Mouse (Mus musculus) ES-E14 (cell line): ENCODE results near the gene Zscan2. TPM values are rescaled to one million over a fixed set of nuclear protein-coding genes. Genes with fewer than 3 reads are reported as not detected.

Experiments used
- DNase-seq: peaks from one replicate; pipeline ENCODE4 v3.0.0-alpha.2; 2013; ENCODE audit warnings: low read depth, low spot score
- H3K27ac ChIP-seq: 2 replicates; pipeline ENCODE4 v1.5.1; 2012; ENCODE audit warnings: low read depth, mild to moderate bottlenecking, low read length, moderate library complexity, mixed read lengths; ENCODE audit not compliant: poor library complexity, insufficient read depth, severe bottlenecking
- H3K36me3 ChIP-seq: 2 replicates; pipeline ENCODE4 v1.6.1; 2012; ENCODE audit warnings: mild to moderate bottlenecking, low read length, moderate library complexity, mixed read lengths; ENCODE audit not compliant: control insufficient read depth, poor library complexity, insufficient read depth, severe bottlenecking
- H3K4me1 ChIP-seq, 2 experiments: fragments of 150-350 bp in 1 of 2; sonication (generic) in 1 of 2; 2 replicates each; pipeline ENCODE4 v1.6.1; 2012; ENCODE audit warnings: low read length in 2 of 2, mild to moderate bottlenecking in 1 of 2, mixed read lengths in 1 of 2; ENCODE audit not compliant: control insufficient read depth in 2 of 2, insufficient read depth in 2 of 2, poor library complexity in 1 of 2
- H3K4me3 ChIP-seq, 2 experiments: fragments of 150-350 bp in 1 of 2; sonication (generic) in 1 of 2; 2 replicates each; pipeline ENCODE4 v1.5.1; 2012; ENCODE audit warnings: low read length in 2 of 2, low read depth in 1 of 2, mild to moderate bottlenecking in 1 of 2, mixed read lengths in 1 of 2; ENCODE audit not compliant: insufficient read depth in 1 of 2, poor library complexity in 1 of 2, severe bottlenecking in 1 of 2
- H3K9ac ChIP-seq: 2 replicates; pipeline ENCODE4 v1.6.1; 2012; ENCODE audit warnings: low read depth, mild to moderate bottlenecking, low read length, mixed read lengths; ENCODE audit not compliant: poor library complexity, insufficient read depth, severe bottlenecking
- H3K9me3 ChIP-seq: fragments of 150-350 bp; sonication (generic); 2 replicates; pipeline ENCODE4 v1.6.1; 2012; ENCODE audit warnings: low read depth, mild to moderate bottlenecking, low read length; ENCODE audit not compliant: control insufficient read depth, insufficient read depth
- CHD2 ChIP-seq: IDR thresholded peaks from 2 replicates; pipeline ENCODE4 v1.6.1; 2014; ENCODE audit warnings: mild to moderate bottlenecking, low read depth, low read length, inconsistent platforms
- HCFC1 ChIP-seq: IDR thresholded peaks from 2 replicates; pipeline ENCODE4 v1.6.1; 2012; ENCODE audit warnings: low read length, inconsistent platforms, borderline replicate concordance; ENCODE audit not compliant: insufficient read depth
- MAFK ChIP-seq: IDR thresholded peaks from 2 replicates; pipeline ENCODE4 v1.6.1; 2014; ENCODE audit warnings: mild to moderate bottlenecking, low read depth, low read length, inconsistent platforms; ENCODE audit not compliant: insufficient read depth
- ZC3H11A ChIP-seq: IDR thresholded peaks from 2 replicates; pipeline ENCODE4 v1.6.1; 2012; ENCODE audit warnings: low read depth, mild to moderate bottlenecking, inconsistent platforms, low read length, borderline replicate concordance
- ZNF384 ChIP-seq: IDR thresholded peaks from 2 replicates; pipeline ENCODE4 v1.6.1; 2012; ENCODE audit warnings: low read depth, low read length, inconsistent platforms
- in situ Hi-C, 2 experiments: fragments of 600-800 bp; cut with MboI; formaldehyde crosslinking; loops; one replicate each; pipeline ENCODE4 v1.15.1; 2025; ENCODE audit warnings: low sequenced_read_pairs in 2 of 2, inconsistent platforms in 1 of 2; ENCODE audit not compliant: unreplicated experiment in 2 of 2
- total RNA-seq: library from RNA; depleted of rRNA; stranded (reverse); fragments of 300-350 nt; gene quantifications from 2 replicates; pipeline ENCODE4 v1.2.3, GENCODE M21; 2012

The Zscan2 gene
- total RNA-seq, 1 experiment = 2.4 TPM

DNA sequence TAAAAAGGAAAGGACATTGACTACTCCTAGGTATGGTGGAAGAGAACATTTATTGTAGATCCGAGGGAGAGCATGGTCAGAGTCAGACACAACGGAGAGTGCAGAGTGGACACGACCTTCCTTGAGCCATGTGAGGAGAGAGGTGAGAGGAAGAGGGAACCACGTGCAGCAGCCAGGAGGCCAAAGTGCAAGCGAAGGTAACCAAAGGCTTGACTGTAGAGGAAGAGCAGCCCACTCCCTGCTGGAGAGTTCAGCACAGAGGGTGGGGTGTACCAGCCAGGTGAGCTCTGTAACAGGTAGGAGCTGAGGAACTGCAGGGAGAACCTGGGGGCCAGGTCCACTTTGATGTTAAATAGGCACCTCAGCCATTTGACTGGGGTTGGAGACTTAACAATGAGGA, 18.6 kb upstream of the Zscan2 start:
- no peak for TF ChIP-seq HCFC1
- in situ Hi-C loops = loop anchor here in 1 of 2 experiments (10.0 kb wide), 1 partner anchor 107 kb away; no protein-coding TSS in a partner anchor
- no peak for DNase-seq
- Histone ChIP-seq H3K9ac (no peak overlapping the region), H3K9me3 (no peaks in the 10 kb centered on the region), H3K36me3 (no peaks in the 10 kb centered on the region), H3K4me1 (peaks cover 16 to 17% of the 10 kb centered on the region in 2 experiments; a peak in 3 of 4 replicates), H3K4me3 (no peak overlapping the region), H3K27ac (no peak overlapping the region)

DNA sequence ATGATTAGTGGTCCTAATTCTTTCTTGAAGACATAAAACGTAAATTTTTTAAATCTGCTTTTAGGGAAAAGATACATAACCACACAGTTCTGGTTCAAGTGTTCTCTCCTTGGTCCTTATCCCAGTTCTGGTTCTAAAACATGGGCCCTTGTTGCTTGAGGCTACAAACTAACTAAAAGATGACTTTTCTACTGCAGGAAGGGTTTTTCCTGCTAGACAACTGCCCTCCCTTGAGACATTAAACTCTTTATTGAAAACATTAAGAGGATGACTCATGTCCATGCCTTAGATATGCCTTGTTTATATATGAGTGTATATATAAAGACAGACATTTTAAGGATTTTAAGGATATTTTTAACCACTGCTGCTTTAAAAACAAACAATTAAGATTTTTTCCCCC, 17.5 kb upstream of the Zscan2 start:
- H3K4me3 ChIP-seq = no peak overlapping the region
- H3K36me3 ChIP-seq = no peaks in the 10 kb centered on the region
- H3K4me1 ChIP-seq = peaks cover 12 to 13% of the 10 kb centered on the region in 2 experiments; a peak in 3 of 4 replicates
- no peak overlapping the region for H3K9ac ChIP-seq
- in situ Hi-C loops = loop anchor here in 1 of 2 experiments (10.0 kb wide), 1 partner anchor 108 kb away; no protein-coding TSS in a partner anchor
- no peak overlapping the region; the same call in 1 of the 2 replicates for H3K27ac ChIP-seq
- no peaks in the 10 kb centered on the region for H3K9me3 ChIP-seq
- no peak for DNase-seq
- TF ChIP-seq ZNF384 = no peak

DNA sequence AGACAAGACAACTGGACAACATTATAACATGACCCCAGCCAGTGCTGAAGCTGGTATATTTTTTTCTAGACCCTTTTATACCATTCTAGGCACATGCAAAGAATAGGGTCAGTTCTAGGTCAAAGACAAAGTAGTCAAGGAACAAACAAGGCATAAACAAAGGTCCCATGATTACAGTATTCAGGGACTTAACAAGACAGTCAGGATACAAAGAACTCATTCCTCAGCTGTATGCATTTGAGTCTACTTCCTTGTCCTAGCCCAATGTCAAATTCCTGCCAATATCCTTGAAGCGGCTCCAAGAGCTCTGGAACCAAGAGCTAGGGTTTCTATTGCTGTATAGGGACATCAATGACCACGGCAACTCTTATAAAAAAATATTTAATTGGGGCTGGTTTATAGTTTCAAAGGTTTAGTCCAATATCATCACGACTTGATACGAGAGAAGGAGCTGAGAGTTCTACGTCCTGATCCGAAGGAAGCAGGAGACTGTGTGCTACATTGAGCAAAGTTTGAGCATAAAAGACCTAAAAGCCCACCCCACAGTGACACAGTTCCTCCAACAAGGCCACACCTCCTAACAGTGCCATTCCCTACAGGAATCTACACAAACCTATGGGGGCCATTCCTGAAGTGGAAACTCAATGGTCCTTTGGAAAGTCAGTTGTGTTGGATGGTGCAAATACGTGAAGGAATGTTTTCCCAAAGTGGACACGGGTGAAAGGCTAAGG, 16.6 kb upstream of the Zscan2 start:
- no peak overlapping the region for H3K4me3 ChIP-seq
- no peak overlapping the region for H3K9ac ChIP-seq
- H3K4me1 ChIP-seq = peaks cover 12 to 13% of the 10 kb centered on the region in 2 experiments; a peak in 3 of 4 replicates
- TF ChIP-seq ZC3H11A (no peak), CHD2 (peak; percentile 49; the same call in 1 of the 2 replicates), ZNF384 (peak; percentile 75; the same call in 1 of the 2 replicates)
- peak overlapping the region; percentile 7; the same call in 1 of the 2 replicates for H3K27ac ChIP-seq
- in situ Hi-C loops = loop anchor here in 1 of 2 experiments (10.0 kb wide), 1 partner anchor 109 kb away; no protein-coding TSS in a partner anchor
- no peak for DNase-seq
- H3K9me3 ChIP-seq = no peaks in the 10 kb centered on the region
- no peaks in the 10 kb centered on the region for H3K36me3 ChIP-seq

DNA sequence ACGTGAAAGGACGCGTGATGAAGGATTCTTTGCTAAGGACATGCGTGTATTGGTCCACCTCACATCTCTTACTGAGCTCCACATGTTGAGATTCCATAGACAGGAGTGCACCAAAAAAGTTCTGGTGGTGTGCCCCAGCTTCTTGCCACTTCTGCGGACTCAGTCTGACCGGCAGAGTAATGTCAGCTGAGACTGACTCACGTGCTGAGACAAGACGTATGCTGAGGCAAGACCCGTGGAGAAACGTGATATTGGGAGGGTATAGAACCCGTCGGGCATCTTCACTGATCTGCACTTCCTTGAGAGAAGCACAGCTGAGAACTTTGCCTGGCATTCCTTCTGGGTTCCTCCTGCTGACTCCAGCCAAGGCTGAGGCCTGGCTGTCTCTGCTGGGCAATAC, 16.0 kb upstream of the Zscan2 start:
- Histone ChIP-seq H3K27ac (no peak overlapping the region; the same call in 1 of the 2 replicates), H3K9ac (no peak overlapping the region), H3K4me3 (no peak overlapping the region), H3K9me3 (no peaks in the 10 kb centered on the region), H3K4me1 (peaks cover 12 to 13% of the 10 kb centered on the region in 2 experiments; a peak in 3 of 4 replicates), H3K36me3 (no peaks in the 10 kb centered on the region)
- in situ Hi-C loops = loop anchor here in 1 of 2 experiments (10.0 kb wide), 1 partner anchor 110 kb away; no protein-coding TSS in a partner anchor
- no peak for TF ChIP-seq ZC3H11A
- no peak for TF ChIP-seq ZNF384
- no peak for TF ChIP-seq MAFK
- no peak for TF ChIP-seq CHD2
- TF ChIP-seq HCFC1 = no peak
- DNase-seq = no peak
